Mouse (Mus musculus) liver, adult 2 months (tissue): ENCODE results near the gene Zfp651. TPM values are rescaled to one million over a fixed set of nuclear protein-coding genes. Genes with fewer than 3 reads are reported as not detected.

ENCODE experiments used
- DNase-seq: peaks from one replicate; pipeline ENCODE4 v3.0.0-alpha.2; 2011; ENCODE audit warnings: low read depth, low spot score; ENCODE audit errors: extremely low read depth
- H3K27ac ChIP-seq: fragments of 200-500 bp; replicated peaks from 2 replicates; pipeline ENCODE4 v1.5.1; 2012; ENCODE audit warnings: low read depth, mild to moderate bottlenecking, control low read depth, inconsistent platforms, low read length; ENCODE audit not compliant: insufficient read depth
- H3K27me3 ChIP-seq: fragments of 200-500 bp; 2 replicates; pipeline ENCODE4 v1.6.1; 2012; ENCODE audit warnings: mild to moderate bottlenecking, moderate library complexity, low read length, inconsistent platforms; ENCODE audit not compliant: control insufficient read depth, insufficient read depth
- H3K36me3 ChIP-seq: fragments of 200-500 bp; 2 replicates; pipeline ENCODE4 v1.6.1; 2012; ENCODE audit warnings: low read length, inconsistent platforms; ENCODE audit not compliant: control insufficient read depth, insufficient read depth
- H3K4me1 ChIP-seq: fragments of 200-500 bp; 2 replicates; pipeline ENCODE4 v1.6.1; 2011; ENCODE audit warnings: low read length; ENCODE audit not compliant: control insufficient read depth, insufficient read depth
- H3K4me3 ChIP-seq: fragments of 200-500 bp; 2 replicates; pipeline ENCODE4 v1.5.1; 2011; ENCODE audit warnings: low read depth, mild to moderate bottlenecking, control low read depth, low read length, moderate library complexity; ENCODE audit not compliant: insufficient read depth
- H3K79me2 ChIP-seq: fragments of 200-500 bp; 2 replicates; pipeline ENCODE4 v1.6.1; 2012; ENCODE audit warnings: inconsistent platforms, mild to moderate bottlenecking, low read length, moderate library complexity; ENCODE audit not compliant: control insufficient read depth, insufficient read depth
- H3K9ac ChIP-seq: fragments of 200-500 bp; 2 replicates; pipeline ENCODE4 v1.6.1; 2012; ENCODE audit warnings: low read depth, mild to moderate bottlenecking, control low read depth, inconsistent platforms, low read length
- CTCF ChIP-seq: fragments of 200-500 bp; IDR thresholded peaks from 2 replicates; pipeline ENCODE4 v1.5.1; 2011; ENCODE audit warnings: low read depth, low read length, control low read depth
- POLR2A ChIP-seq: fragments of 200-500 bp; IDR thresholded peaks from 2 replicates; pipeline ENCODE4 v1.6.1; 2011; ENCODE audit warnings: low read length, control low read depth; ENCODE audit not compliant: insufficient read depth; ENCODE audit errors: extremely low read depth
- WGBS: fragments of 180-500 bp; shearing (Covaris S2); methylation state at CpG from one replicate; pipeline ENCODE4 v1.1.7; 2018; 5-methylcytosine and 5-hydroxymethylcytosine counted together
- polyA plus RNA-seq: library from polyadenylated mRNA; depleted of rRNA; stranded (reverse); fragments of >200 nt; gene quantifications from 2 replicates; pipeline ENCODE4 v1.2.3, GENCODE M21; 2012
- total RNA-seq: library from RNA; depleted of rRNA; stranded (reverse); fragments of >200 nt; gene quantifications from 2 replicates; pipeline ENCODE4 v1.2.3, GENCODE M21; 2014

Gene Zfp651
- total and polyA plus RNA-seq, 2 experiments: 0.37 to 1.2 TPM

DNA sequence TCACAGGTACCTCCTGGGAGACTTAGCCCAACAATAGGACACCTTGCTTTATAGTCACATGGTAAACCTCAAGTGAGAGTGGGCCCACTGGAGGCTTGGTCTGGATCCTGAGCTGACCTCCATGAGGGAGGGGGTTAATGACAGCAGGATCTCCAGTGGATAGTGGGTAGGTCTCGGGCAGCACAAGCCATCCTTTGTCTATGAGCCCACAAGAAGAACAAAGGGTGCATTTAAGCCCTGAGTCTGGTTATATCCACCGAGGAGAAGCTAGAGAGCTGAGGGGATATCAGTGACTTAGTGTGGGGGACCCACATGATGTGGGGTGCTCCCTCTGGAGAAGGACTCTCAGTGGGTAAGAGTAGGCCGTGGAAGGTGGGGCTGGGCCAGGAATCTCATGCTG, 49.4 kb downstream of the Zfp651 start:
- no peaks in the 10 kb centered on the region for H3K36me3 ChIP-seq
- H3K9ac ChIP-seq: no peak overlapping the region
- DNase-seq: no peak
- H3K79me2 ChIP-seq: no peaks in the 10 kb centered on the region
- no peak for TF ChIP-seq POLR2A
- no peak for TF ChIP-seq CTCF
- WGBS: 90% methylated on average over 3 of the region's 3 CpGs
- no peak overlapping the region for H3K27ac ChIP-seq
- H3K4me3 ChIP-seq: no peak overlapping the region
- no peaks in the 10 kb centered on the region; the same call in 1 of the 2 replicates for H3K4me1 ChIP-seq
- no peaks in the 10 kb centered on the region for H3K27me3 ChIP-seq

GRCm38 (mm10) chr9:121810081-121810821, 51.1 kb downstream of the Zfp651 start:
- WGBS: 66% methylated on average over 15 of the region's 15 CpGs
- TF ChIP-seq CTCF (no peak), POLR2A (no peak)
- H3K27me3 ChIP-seq: no peaks in the 10 kb centered on the region
- no peak for DNase-seq
- H3K9ac ChIP-seq: no peak overlapping the region
- H3K36me3 ChIP-seq: no peaks in the 10 kb centered on the region
- H3K79me2 ChIP-seq: no peaks in the 10 kb centered on the region
- H3K27ac ChIP-seq: no peak overlapping the region
- no peaks in the 10 kb centered on the region; the same call in 1 of the 2 replicates for H3K4me1 ChIP-seq
- H3K4me3 ChIP-seq: no peak overlapping the region

- H3K4me3 ChIP-seq: no peak overlapping the region
- H3K36me3 ChIP-seq: no peaks in the 10 kb centered on the region
- no peaks in the 10 kb centered on the region for H3K79me2 ChIP-seq
- H3K9ac ChIP-seq: no peak overlapping the region
- H3K27me3 ChIP-seq: no peaks in the 10 kb centered on the region
- TF ChIP-seq POLR2A (no peak), CTCF (no peak)
- no peak for DNase-seq
- H3K27ac ChIP-seq: no peak overlapping the region
- 68% methylated on average over 6 of the region's 6 CpGs for WGBS
- no peaks in the 10 kb centered on the region for H3K4me1 ChIP-seq
Observed at GRCm38 (mm10) chr9:121815183-121815582, 56.1 kb downstream of the Zfp651 start.

GRCm38 (mm10) chr9:121819073-121819770, 60.1 kb downstream of the Zfp651 start:
- no peaks in the 10 kb centered on the region for H3K27me3 ChIP-seq
- no peaks in the 10 kb centered on the region for H3K36me3 ChIP-seq
- H3K9ac ChIP-seq: no peak overlapping the region
- no peaks in the 10 kb centered on the region for H3K79me2 ChIP-seq
- no peaks in the 10 kb centered on the region for H3K4me1 ChIP-seq
- TF ChIP-seq POLR2A (no peak), CTCF (no peak)
- no peak overlapping the region for H3K4me3 ChIP-seq
- 0 out of 2 replicates have a peak overlapping the region, but pooled peaks have one; percentile 1 for H3K27ac ChIP-seq
- 61% methylated on average over 9 of the region's 9 CpGs for WGBS
- DNase-seq: peak; percentile 53

- no peak overlapping the region for H3K4me3 ChIP-seq
- DNase-seq: peak; percentile 31
- 65% methylated on average over 7 of the region's 7 CpGs for WGBS
- no peaks in the 10 kb centered on the region for H3K79me2 ChIP-seq
- no peaks in the 10 kb centered on the region for H3K27me3 ChIP-seq
- H3K4me1 ChIP-seq: no peaks in the 10 kb centered on the region
- TF ChIP-seq POLR2A (no peak), CTCF (no peak)
- no peaks in the 10 kb centered on the region for H3K36me3 ChIP-seq
- H3K27ac ChIP-seq: 0 out of 2 replicates have a peak overlapping the region, but pooled peaks have one; percentile 1
- no peak overlapping the region for H3K9ac ChIP-seq
Observed at GRCm38 (mm10) chr9:121819771-121820471, 60.8 kb downstream of the Zfp651 start.
